Mouse (Mus musculus) lung, postnatal 0 days (tissue): ENCODE results near the gene Sec31b.

Source experiments
- CTCF ChIP-seq: IDR thresholded peaks from 2 replicates; pipeline ENCODE4 v1.5.1; 2016; ENCODE audit warnings: antibody characterized with exemption, mild to moderate bottlenecking
- EP300 ChIP-seq: IDR thresholded peaks from 2 replicates; pipeline ENCODE4 v1.6.1; 2016; ENCODE audit warnings: antibody characterized with exemption, mild to moderate bottlenecking, control low read depth

GRCm38 (mm10) chr19:44493128-44493527 is 52.5 kb downstream of the Sec31b start, which contains the start of gene Wnt8b:
- TF ChIP-seq CTCF, result no peak
- TF ChIP-seq EP300, result no peak
